Mouse (Mus musculus): ENCODE measurements at regions not wholly inside any gene's neighbourhood (a gene's known extent, or its start where the extent isn't known, plus 50 kb on each side); places are given as distances from the start of the nearest gene placed in this dataset.

DNA sequence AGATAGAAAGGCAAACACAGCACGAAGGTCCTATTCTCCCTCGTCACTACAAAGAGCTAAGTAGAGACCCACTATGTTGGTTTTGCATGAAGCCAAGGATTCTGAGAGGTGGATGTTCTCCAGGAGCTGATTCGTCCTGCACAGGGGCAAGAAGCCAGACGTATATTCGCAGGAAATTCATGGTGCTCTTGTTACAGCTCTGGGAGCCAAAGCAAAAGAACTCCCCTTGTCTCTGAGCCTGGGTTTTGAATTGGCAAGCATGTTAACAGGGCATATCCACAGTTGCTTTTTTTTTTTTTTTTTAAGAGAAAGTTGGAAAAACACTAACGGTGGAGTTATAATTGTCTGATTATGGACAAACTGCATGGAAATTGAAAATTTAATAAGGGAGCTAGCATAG, 191.7 kb upstream of the Prickle1 start:
- no peak for DNase-seq (ENCODE audit: low spot score in 2 of 2)

DNA sequence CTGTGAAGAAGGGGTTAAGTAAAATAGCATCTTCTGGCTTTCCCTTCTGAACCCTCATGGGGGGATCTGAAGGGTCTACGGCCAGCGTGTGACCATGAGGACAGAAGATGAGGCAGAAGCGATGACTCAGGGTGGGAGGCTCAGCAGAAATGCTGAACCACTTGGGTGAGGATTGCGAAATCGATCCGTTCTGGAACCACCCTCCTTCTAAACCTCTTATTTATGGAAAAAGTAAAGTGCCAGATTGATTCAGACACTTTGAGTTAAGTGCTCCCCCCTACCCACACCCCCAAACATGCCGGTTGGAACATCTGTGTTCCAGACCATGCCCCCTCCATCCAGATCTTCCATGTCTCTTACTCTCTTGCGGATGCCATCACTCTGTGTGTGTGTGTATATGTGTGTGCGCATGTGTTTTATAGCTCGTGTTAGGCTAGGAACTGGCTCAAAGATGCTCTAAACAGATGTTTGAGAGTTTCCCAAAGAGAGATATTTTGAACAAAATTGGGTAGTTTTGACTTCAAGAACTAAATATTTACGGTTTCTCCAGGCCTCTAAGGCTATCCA, 190.2 kb upstream of the Prickle1 start:
- DNase-seq (ENCODE audit: low spot score in 2 of 2), result no peak

DNA sequence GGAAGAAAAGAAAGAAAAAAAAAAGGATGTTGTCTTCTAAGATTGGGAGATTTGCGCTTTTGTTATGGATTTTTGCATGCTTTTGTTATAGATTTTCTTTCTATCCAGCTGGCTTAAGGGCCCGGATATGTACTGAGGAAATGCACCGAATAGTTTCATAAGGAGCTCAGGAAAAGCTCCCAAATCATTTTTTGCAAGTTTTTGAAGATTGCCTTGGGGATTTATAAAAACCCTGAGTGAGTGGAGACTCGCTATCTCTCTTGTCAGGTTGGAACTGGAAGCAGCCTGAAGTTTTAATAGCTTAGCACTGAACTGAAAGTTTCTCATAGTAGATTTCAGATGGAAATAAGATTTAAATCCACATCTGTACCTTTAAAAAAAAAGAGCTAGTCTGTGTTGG, 188.0 kb upstream of the Prickle1 start:
- no peak for DNase-seq (ENCODE audit: low spot score in 2 of 2)

DNA sequence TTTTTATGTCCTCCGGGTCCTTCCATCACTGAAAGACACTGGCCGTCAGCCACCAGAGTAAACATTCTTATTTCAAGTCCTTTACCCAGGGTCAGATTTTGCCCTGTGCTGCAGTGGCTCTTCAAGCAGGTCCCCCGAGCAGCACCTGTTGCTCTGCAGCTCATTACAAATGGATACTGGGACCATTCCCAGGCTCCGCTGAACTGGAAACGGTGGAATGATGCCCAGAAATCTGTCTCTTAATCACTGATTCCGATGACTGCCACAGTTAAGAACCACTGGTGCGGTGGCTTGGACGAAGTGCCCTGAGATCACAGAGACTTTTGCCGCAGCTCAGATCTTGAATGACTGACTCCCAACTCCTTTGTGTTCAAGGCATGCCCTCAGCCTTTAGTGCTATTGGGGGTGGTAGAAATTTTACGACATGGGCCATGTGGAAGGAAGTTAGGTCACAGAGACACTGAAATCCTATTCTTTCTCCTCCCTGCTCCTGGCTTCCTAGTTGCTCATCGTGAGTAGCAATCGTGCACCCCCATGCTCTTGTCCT, 179.6 kb upstream of the Prickle1 start:
- DNase-seq (ENCODE audit: low spot score in 2 of 2), result peak in 1 of 2 experiments; percentile 79

DNA sequence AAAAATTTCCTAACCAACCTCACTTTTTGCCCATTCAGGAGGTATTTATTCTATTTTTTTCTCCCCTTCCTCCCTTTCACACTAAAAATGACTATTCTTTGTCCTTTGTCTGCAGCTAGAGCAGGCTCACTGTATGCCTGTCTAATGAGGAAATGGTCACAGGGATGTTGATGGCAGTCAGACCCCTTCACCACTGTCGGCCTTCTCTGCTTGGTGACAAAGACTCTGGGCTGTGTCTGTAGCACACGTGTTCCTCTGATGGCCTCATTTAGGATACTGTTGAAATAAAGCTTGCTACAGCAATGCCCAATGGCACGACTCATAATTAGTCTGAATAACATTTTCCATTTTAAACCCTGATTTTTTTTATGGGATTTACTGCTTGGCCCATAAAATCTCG, 178.6 kb upstream of the Prickle1 start:
- DNase-seq (ENCODE audit: low spot score in 2 of 2), result no peak

DNA sequence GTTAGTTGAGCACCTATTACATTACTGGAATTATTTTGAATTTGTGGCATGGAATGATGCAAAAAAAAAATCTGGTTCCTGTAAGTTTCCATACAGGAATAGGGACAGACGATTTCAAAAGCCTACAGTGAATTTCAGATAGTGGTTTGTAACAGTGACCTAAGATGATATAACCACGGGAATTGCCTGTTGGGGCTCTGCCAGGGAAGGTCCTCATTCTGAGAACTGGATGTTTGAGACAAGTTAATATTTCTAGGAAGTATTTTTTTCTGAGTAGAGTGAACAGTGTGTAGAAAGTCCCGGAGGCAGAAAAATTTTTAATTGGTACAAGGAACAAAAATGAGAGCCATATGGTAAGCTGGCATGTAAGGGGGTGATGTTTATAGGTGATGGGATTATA, 171.3 kb upstream of the Prickle1 start:
- DNase-seq (ENCODE audit: low spot score in 2 of 2), result no peak

DNA sequence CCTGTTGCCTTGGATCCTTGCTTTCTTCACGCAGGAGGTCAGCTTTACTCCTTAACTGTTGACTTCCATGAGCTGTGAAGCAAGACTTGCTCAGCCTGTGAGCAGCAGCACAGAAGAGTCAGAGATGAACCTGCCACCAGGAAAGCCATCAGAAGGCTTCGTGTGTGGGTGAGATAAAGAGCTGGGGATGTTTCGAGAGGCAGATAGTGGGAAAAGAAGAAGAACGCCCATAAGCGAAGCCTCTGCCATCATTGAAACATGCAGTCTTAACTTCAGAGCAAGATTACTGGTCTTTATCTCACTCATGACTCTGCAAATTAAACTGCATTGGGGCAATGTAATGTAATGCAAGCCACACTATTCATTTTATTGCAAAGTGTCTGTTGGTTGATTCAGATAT, 167.4 kb upstream of the Prickle1 start:
- no peak for DNase-seq (ENCODE audit: low spot score in 2 of 2)

DNA sequence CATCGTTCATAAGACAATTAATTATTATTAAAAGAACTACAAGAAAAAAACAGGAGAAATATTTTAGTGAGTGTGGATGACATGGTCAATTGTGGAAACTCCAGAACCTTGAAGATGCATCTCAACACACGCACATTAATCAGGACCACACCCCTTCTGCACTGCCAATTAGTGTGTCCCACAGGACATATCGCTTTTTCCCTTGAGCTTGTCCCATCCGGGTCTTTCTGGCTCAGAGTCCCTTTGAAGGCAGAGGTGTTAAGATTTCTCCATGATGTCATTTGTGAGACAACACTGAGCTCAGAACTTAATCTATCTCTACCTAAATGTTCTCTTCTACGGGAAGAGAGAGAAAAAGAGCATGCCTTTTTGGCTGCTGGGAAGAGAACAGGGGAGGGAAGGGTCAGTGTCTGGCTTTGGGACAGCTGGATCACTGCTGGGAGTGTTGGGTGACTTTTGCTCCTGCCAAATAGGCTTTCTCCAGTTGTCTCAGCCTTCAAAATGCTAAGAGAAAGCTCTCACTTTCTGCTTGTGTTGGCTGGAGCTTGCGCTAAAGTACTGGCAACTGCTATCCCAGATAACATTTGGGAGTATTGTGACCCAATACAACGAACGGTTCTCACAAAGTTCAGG, 162.6 kb upstream of the Prickle1 start:
- no peak for DNase-seq (ENCODE audit: low spot score in 2 of 2)

DNA sequence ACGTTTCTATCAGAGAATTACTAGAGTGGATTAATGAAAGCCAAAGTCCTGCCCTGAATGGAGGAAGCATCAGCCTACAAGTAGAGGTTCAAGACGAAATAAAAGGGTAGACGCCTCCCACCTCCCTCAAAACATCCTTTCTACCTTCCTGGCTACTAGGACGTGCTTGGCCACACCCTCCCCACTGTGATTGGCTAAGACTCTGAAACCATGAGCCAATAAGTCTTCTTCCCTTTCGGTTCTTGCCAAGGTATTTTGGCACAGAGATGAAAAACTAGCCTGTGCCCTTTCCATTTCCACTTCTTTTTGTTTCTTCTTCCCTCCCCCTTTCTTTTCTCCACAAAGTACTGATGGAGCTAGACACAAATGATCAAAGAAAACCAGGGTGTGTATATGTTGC, 160.3 kb upstream of the Prickle1 start:
- DNase-seq (ENCODE audit: low spot score in 2 of 2), result no peak

DNA sequence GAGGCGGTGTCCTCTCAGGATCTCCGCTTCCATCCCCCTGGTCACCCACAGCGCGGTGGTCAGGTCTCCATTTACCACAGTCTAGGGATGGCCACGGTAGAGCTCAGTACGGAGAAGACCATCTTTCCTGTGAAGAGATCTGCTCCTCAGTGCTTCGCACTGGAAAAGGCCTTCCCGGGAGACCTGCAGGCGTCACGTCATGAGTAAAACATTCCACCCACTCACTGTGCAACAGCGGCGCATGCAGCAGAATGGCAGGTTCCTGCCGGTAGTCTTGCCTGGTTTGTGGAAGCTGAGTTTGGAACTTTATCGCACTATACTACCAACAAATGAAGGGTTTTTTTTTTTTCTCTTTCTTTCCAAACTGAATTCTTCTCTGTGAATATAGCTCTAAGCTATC, 156.1 kb upstream of the Prickle1 start:
- no peak for DNase-seq (ENCODE audit: low spot score in 2 of 2)

DNA sequence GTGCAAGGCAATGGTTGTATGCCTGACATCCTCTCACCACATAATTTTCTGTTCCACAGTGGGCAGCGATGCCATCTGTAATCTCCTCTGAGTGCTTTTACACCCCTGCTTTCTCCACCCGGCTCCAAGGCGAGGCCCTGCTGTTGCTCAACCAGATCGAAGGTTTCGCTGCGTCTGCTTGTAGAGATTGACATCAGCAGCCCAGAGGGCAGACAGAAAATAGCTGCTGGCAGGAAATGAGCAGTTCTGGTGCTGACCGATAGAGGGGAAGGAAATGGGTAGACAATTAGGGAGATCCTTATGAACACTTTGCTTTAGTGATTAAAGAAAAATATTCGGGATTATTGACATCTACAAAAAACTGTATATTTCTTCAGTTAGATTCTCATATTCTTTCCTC, 155.3 kb upstream of the Prickle1 start:
- peak in 1 of 2 experiments; percentile 20 for DNase-seq (ENCODE audit: low spot score in 2 of 2)

DNA sequence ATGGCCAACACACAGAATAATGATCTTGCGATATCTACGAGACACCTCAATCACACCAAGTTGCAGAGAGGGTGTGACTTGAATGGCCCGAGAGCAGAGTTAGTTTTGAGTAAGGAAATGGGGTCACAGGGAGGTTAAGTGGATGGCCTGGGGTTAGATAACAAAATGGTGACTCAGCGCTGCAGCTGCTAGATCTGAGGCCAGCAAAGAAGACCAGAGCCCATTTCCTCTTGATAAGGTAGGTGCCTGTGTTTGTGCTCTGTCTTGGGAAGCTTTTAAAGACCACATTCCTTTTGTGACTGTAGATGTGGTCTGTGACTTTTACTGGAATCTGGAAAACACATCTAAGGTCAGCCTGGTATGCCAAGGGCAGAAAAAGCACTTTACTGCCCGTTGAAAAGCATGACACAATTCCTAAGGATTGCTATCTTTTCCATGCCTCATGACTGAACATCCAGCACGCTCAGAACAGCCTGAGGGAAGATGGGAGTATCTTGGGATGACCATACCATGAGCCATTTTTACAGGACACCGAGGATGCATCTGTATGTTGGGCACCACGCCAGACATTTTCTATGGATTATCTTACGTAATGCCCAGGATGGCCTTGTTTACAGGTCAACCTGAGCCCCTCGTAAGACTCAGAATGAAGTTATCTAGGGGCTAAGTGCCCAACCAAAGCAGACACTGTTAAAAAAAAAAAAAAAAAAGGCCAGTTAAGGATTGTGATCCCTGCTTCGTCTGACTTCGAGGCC, 148.7 kb upstream of the Prickle1 start:
- no peak for DNase-seq (ENCODE audit: low spot score in 2 of 2)

DNA sequence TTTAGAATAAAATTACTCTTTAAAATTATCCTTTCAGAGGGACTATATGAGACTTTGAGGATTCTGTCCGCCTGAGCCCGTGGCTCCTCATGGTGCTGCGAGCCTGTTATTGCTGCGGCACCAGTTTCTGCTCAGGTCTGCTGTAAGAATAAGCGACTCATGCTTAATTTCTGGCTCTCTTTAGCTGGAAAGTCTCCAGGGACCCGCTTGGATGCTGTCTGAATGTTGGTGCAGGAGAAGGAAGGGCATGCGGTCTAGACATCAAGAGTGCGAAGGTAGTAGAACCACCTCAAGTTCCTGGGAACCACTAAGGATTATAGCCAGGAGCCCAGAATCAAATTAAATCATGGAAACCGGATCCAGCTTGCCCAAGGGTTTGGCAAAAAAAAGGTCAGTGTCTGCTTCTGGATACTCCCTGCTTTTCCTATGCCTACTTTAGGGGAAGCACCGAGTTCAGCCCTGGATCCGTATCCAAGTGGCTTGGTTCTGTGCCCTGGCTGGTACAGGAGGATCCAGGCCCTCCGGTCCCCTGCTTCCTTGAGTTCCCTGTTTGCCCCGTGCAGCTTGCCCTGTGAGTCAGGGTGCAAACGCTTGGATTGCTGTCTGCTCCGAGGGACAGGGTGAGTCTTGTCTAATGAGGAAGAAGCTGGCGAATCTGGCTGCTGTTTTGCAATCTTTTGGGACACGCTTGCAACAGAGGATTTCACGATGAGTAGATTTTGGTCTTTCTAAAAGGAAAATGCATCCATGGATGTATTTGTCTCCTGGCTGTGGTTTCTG, 138.2 kb upstream of the Prickle1 start:
- peak in 1 of 2 experiments; percentile 11 for DNase-seq (ENCODE audit: low spot score in 2 of 2)

DNA sequence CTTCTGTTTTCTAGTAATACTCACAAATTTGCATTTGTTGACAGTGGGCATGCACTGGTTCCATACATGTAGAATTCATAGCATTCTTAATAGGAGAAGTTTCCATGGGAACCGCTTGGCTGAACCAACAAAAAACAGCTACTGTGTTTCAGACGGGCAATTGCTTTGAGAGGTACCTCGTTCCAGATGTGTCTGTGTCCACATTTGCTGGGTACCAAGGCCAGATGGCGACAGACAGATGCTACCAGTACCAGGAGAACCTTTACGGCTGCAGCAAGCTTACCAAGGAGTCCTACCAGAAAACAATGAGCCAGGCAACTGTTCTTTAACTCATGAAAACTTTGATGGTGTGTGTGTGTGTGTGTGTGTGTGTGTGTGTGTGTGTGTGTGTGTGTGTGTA, 137.1 kb upstream of the Prickle1 start:
- DNase-seq (ENCODE audit: low spot score in 2 of 2), result no peak

DNA sequence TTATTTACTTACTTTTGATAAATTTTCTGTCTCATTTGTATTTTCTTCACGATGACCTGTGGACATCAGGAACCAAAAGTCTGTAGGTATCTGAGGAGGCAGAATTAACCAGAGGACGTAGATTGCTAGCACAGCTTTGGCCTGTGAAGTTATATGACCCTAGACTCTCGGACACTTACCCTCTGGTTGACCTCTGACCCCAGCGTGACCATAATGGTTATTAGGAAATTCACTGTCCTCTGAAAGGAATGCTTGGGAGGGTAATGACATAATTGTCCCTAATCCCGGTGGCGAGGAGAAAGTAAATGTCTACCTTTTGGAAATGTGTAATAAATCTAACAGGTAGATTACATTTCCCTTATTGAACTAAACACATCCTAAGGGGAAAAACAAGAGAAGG, 135.5 kb upstream of the Prickle1 start:
- no peak for DNase-seq (ENCODE audit: low spot score in 2 of 2)

DNA sequence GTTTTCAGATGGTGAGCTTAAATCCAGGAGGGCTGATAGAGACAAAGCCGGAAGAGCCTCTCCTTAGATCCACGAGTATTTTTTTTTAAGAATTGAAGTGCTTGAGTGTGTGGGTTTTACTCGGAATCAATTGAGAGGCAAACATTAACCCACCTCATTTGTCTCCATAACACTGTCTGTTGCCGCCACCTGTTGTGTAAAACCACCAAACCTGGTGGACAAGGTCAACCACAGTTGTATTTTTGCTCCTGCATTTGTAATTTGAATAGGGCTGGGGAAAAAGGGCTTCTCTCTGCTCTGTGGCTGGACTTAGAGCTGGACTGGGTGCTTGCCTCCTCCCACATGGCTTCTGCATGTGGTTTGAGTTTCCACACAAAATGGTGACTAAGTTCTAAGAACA, 119.8 kb upstream of the Prickle1 start:
- DNase-seq (ENCODE audit: low spot score in 2 of 2), result no peak

DNA sequence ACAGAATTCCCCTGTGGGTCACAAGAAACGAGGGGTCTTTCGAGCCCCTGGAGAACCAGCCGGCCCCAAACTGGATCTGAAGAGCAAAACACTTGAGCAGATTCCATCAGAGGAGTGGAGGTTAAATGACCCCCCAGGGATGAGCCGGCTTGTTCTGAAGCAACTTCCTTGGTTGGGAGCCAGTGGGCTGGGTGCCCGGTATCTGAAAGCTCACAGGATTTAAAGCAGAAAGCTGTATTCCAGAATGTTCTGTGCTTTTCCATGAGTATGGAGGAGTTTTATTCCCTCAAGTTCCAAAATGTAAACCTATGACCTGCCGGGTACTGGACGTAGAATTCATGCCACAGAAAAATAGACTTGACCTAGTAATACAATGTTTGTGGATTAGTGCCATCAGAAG, 117.7 kb upstream of the Prickle1 start:
- DNase-seq (ENCODE audit: low spot score in 2 of 2), result peak; percentile 28 to 54

DNA sequence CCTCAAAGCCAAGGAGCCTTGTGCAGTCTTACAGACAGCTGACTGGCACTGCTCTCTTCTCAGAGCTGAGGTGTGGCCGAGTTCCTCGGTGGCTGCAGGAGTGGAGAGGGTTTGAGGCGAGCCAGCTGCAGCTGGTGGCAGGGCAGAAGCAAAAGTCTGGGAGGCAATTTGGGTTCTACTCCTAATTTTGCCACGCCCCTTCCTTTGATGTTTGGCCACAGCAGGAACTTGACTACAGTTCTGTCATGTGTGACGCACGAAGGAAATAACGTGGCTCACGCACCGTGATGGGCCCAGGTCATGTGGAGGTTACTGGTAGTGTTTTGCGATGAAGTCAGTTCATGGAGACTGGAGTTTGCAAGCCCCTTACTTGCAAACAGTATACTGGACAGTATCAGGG, 116.9 kb upstream of the Prickle1 start:
- DNase-seq (ENCODE audit: low spot score in 2 of 2), result no peak

DNA sequence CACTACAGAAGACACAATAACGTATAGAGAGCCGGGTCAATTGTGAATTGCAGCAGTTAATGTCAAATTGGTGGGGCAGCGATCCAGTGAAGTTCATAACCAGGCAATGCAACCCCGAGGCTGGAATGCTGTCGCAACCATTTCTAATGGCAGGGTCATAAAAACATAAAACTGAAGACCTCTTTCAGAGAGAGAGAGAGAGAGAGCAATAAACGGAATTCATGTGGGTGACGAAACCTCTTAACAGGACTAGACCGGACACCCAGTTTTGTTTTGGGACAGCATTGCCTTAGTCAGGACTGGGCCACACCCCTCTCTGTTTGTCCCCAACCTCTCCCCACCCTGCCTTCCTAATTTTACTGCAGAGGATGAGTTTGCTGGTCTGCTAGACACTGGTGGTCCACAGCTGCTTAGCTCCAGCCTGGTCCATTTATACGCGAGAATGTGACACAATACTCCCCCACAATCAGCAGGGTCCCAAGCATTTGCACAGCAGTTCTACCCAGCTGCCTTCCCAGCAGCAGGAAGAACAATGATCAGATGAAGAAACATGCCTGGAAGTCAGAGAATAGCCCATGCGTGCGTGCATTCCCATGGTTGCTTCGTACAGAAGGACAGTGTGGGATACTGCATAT, 115.6 kb upstream of the Prickle1 start:
- DNase-seq (ENCODE audit: low spot score in 2 of 2), result no peak

DNA sequence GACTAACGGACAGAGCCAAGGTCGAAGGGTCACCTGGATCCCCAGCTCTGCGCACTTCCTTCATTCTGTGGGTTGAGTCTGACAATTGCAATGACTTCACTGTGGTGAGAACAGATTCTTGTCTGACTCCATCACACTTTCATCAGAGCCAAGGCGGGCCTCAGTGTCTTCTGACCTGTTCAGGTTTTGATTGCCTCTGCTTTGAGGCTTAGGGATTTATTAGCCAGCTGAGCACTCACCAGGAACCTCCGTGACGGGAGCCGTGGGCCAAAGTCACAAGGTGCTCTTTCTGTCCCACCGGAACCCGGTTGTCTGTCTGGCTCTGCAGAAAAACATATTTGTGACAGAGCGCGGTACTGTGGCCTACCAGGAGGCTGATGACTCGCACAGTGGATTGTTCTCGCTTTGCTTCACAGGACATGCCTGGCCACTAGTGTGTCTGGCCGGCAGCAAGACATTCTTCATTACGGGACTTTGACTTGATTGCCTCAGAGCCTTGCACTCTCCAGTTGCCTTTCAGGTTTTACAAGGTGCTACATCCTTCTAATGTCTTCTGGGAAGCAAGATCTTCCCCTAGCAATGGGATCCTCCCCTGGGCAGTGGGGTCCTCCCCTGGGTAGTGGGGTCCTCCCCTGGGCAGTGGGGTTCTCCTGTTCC, 114.9 kb upstream of the Prickle1 start:
- no peak for DNase-seq (ENCODE audit: low spot score in 2 of 2)

DNA sequence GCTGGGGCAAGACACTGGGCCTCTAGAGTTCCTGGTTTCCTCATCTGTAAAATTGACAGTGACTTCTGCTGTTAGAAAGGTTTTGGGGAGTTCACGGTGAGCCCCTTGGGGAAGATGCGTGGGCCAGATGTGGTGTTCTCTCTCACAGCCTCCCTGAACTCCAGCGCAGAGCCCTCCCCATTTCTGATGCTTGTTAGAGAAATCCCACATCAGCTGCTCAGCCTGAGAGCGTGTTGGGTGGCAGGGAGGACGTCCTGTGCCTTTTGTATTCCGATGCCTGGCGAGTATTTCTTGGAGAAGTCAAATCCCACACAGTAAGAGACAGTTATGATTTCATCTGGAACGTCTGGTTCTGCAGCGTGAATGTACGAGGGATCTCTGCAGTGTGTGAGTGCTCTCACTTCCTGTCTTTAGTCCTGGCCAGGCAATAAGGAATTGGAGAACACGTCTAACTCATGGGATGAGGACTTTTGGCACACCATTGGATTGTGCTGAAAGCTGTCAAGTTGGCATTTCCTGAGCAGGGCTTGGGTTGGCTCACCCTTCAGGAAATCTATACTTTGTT, 110.8 kb upstream of the Prickle1 start:
- no peak for DNase-seq (ENCODE audit: low spot score in 2 of 2)
